8 mouse cellular contexts compared by ENCODE assay signal in the genomic region with DNA sequence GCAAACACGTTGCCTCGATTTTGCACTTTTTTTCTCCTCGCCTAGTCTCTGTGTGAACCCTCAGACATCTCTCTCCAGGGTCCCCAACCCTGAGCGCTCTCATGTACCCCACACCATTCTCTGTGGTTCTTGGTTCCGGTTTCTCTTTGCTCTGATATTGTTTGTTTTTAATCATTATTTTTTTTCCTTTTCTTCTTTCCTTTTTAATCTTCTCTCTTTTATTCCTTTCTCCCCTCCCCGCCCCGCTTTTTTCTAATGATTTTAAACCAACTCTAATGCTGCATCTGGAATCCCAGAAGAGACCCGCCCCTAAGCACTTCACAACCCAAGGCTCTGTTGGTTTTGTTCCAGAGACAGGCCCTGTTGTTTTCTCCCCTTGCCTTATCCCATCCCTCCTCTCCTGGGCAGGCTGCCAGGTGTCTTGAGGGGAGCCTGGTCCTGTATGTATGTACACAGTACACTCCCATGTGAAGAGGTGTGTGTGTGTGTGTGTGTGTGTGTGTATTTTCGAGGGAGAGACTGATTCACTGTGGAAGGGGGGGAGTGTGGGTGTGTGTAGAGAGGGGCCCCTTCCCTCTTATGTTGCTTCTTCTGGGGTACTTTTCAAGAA.
DNase-seq lines count a peak whose midpoint lies in the region; ATAC-seq lines count a peak whose summit lies in the region.

No protein-coding gene starts in this region.

- H3K27ac ChIP-seq in intestine, embryonic 15.5 days, result peak overlapping the region; percentile 27; the same call in 1 of the 2 replicates
- no peak overlapping the region for H3K27ac ChIP-seq in midbrain, embryonic 12.5 days (replicated peaks)

- no peak overlapping the region for H3K9ac ChIP-seq in intestine, embryonic 15.5 days
- 0 out of 2 replicates have a peak overlapping the region, but pooled peaks have one; percentile 32 for H3K9ac ChIP-seq in midbrain, embryonic 12.5 days (replicated peaks)

- H3K9me3 ChIP-seq in intestine, embryonic 15.5 days, result no peaks in the 10 kb centered on the region
- no peaks in the 10 kb centered on the region for H3K9me3 ChIP-seq in midbrain, embryonic 12.5 days

- 47% methylated on average over 9 of the region's 9 CpGs for WGBS in intestine, embryonic 15.5 days
- 38% methylated on average over 9 of the region's 9 CpGs for WGBS in midbrain, embryonic 12.5 days

- peaks cover 7% of the 10 kb centered on the region; the same call in 1 of the 2 replicates for H3K4me1 ChIP-seq in intestine, embryonic 15.5 days (replicated peaks)
- peaks cover 26% of the 10 kb centered on the region for H3K4me1 ChIP-seq in midbrain, embryonic 12.5 days

- 0 out of 2 replicates have a peak overlapping the region, but pooled peaks have one; percentile 7 for H3K4me3 ChIP-seq in intestine, embryonic 15.5 days (replicated peaks)
- peak overlapping the region; percentile 33 for H3K4me3 ChIP-seq in midbrain, embryonic 12.5 days

- H3K4me2 ChIP-seq in intestine, embryonic 15.5 days (replicated peaks), result peak overlapping the region; percentile 44
- H3K4me2 ChIP-seq in midbrain, embryonic 12.5 days (replicated peaks), result peak overlapping the region; percentile 54

- H3K36me3 ChIP-seq in intestine, embryonic 15.5 days, result no peaks in the 10 kb centered on the region
- no peaks in the 10 kb centered on the region for H3K36me3 ChIP-seq in midbrain, embryonic 12.5 days

- peak; percentile 20 to 28 for DNase-seq in adrenal gland, postnatal 36 days
- no peak for DNase-seq in adrenal gland, adult 8-10 months
- DNase-seq in ovary, adult 18-20 months (ENCODE audit: low spot score), result peak; percentile 31
- DNase-seq in ovary, postnatal 14 days (ENCODE audit: low spot score), result no peak
- DNase-seq in frontal cortex, postnatal 25 days (ENCODE audit: low spot score in 2 of 2), result no peak

- ATAC-seq in intestine, embryonic 15.5 days, result peak; percentile 85
- ATAC-seq in midbrain, embryonic 12.5 days (ENCODE audit: low FRiP score, low read depth), result peak; percentile 57
- ATAC-seq in CD4-positive, CD25-positive, alpha-beta regulatory T cell, adult 4 months, result no peak

- no peaks in the 10 kb centered on the region for H3K27me3 ChIP-seq in intestine, embryonic 15.5 days (replicated peaks)
- H3K27me3 ChIP-seq in midbrain, embryonic 12.5 days, result peaks cover 25% of the 10 kb centered on the region

Comparison
In these comparisons a context has a peak if more than half of its experiments do, and no peak if none do; other contexts are left out.
1. DNase-seq: peak in adrenal gland, postnatal 36 days (2 of 2) and ovary, adult 18-20 months (single experiment); none in adrenal gland, adult 8-10 months (single experiment), ovary, postnatal 14 days (single experiment) and frontal cortex, postnatal 25 days (0 of 2).